Mouse (Mus musculus) T-helper 17 cell (primary cell): Measurements from ENCODE around the gene Slc16a8.

Experiments
- in situ Hi-C, 2 experiments: fragments of 300-600 bp; cut with MboI, MseI; formaldehyde crosslinking; loops; 1 replicate in 1 of 2; 2 replicates in 1 of 2; pipeline ENCODE4 v1.15.1; 2025; ENCODE audit warnings: high pct_unique_total_duplicates in 2 of 2

The Slc16a8 gene

GRCm38 (mm10) chr15:79263726-79264125 is 9.2 kb upstream of the Slc16a8 start:
- in situ Hi-C loops = no loop called here

GRCm38 (mm10) chr15:79262786-79263309 is 8.3 kb upstream of the Slc16a8 start:
- in situ Hi-C loops = no loop called here

GRCm38 (mm10) chr15:79262375-79262774 is 7.8 kb upstream of the Slc16a8 start:
- in situ Hi-C loops = no loop called here

- in situ Hi-C loops = no loop called here
Observed at GRCm38 (mm10) chr15:79261757-79262156, 7.2 kb upstream of the Slc16a8 start.

GRCm38 (mm10) chr15:79261095-79261725 is 6.6 kb upstream of the Slc16a8 start:
- in situ Hi-C loops = no loop called here

- in situ Hi-C loops = no loop called here
Observed at GRCm38 (mm10) chr15:79258521-79258920, 4.0 kb upstream of the Slc16a8 start.

GRCm38 (mm10) chr15:79252580-79252979 is 2.0 kb downstream of the Slc16a8 start:
- in situ Hi-C loops = no loop called here

GRCm38 (mm10) chr15:79251781-79252491 is 2.6 kb downstream of the Slc16a8 start:
- in situ Hi-C loops = no loop called here

- in situ Hi-C loops = no loop called here
Observed at GRCm38 (mm10) chr15:79251168-79251567, 3.4 kb downstream of the Slc16a8 start.

GRCm38 (mm10) chr15:79250236-79250635 is 4.3 kb downstream of the Slc16a8 start:
- in situ Hi-C loops = no loop called here

- in situ Hi-C loops = loop anchor here in 1 of 2 experiments (10.0 kb wide), 1 partner anchor 229 kb away; no protein-coding TSS in a partner anchor
Observed at GRCm38 (mm10) chr15:79245321-79245720, 9.2 kb downstream of the Slc16a8 start.

- in situ Hi-C loops = loop anchor here (5.0 to 10.0 kb wide), 3 partner anchors 48 to 231 kb away; no protein-coding TSS in a partner anchor
Observed at GRCm38 (mm10) chr15:79244071-79244893, 10.3 kb downstream of the Slc16a8 start.

- in situ Hi-C loops = loop anchor here (5.0 to 10.0 kb wide), 3 partner anchors 49 to 231 kb away; no protein-coding TSS in a partner anchor
Observed at GRCm38 (mm10) chr15:79243234-79244042, 11.1 kb downstream of the Slc16a8 start.

- in situ Hi-C loops = loop anchor here (5.0 to 10.0 kb wide), 3 partner anchors 50 to 232 kb away; no protein-coding TSS in a partner anchor
Observed at GRCm38 (mm10) chr15:79242574-79243233, 11.9 kb downstream of the Slc16a8 start.

- in situ Hi-C loops = loop anchor here in 1 of 2 experiments (10.0 kb wide), 1 partner anchor 643 kb away; the partner anchor contains the start of gene Cyth4
Observed at GRCm38 (mm10) chr15:79238036-79238435, 16.5 kb downstream of the Slc16a8 start.

- in situ Hi-C loops = loop anchor here in 1 of 2 experiments (10.0 kb wide), 1 partner anchor 640 kb away; the partner anchor contains the start of gene Cyth4
Observed at GRCm38 (mm10) chr15:79235268-79235667, 19.3 kb downstream of the Slc16a8 start.

- in situ Hi-C loops = loop anchor here in 1 of 2 experiments (5.0 kb wide), 1 partner anchor 238 kb away; no protein-coding TSS in a partner anchor
Observed at GRCm38 (mm10) chr15:79229058-79229821, 25.3 kb downstream of the Slc16a8 start, which contains the start of the genes Pick1 and Gm49486. TSS of gene Pick1 (plus strand) at chr15:79229173. TSS of gene Gm49486 (plus strand) at chr15:79229391.

GRCm38 (mm10) chr15:79225780-79226179 is 28.8 kb downstream of the Slc16a8 start:
- in situ Hi-C loops = loop anchor here in 1 of 2 experiments (5.0 kb wide), 1 partner anchor 242 kb away; no protein-coding TSS in a partner anchor

GRCm38 (mm10) chr15:79224685-79225084 is 29.9 kb downstream of the Slc16a8 start:
- in situ Hi-C loops = loop anchor here (5.0 kb wide), 2 partner anchors 243 to 423 kb away; no protein-coding TSS in a partner anchor
